Mouse (Mus musculus) testis, adult 2 months (tissue): Measurements from ENCODE around the gene Daam2.

Source experiments
- CTCF ChIP-seq: fragments of 200-500 bp; IDR thresholded peaks from 2 replicates; pipeline ENCODE4 v1.5.1; 2012; ENCODE audit warnings: low read depth, mild to moderate bottlenecking, inconsistent platforms, low read length, moderate library complexity; ENCODE audit not compliant: control insufficient read depth, insufficient read depth, insufficient replicate concordance
- POLR2A ChIP-seq: fragments of 200-500 bp; IDR thresholded peaks from 2 replicates; pipeline ENCODE4 v1.6.1; 2012; ENCODE audit warnings: low read depth, mild to moderate bottlenecking, inconsistent platforms, low read length, moderate library complexity; ENCODE audit not compliant: control insufficient read depth

GRCm38 (mm10) chr17:49431176-49431575 lies 133.0 kb downstream of the Daam2 start:
- TF ChIP-seq POLR2A = no peak
- TF ChIP-seq CTCF = no peak
